Mouse (Mus musculus) heart, embryonic 11.5 days (tissue): ENCODE measurements around the gene Lrrc1. TPM values are rescaled to one million over a fixed set of nuclear protein-coding genes. Genes with fewer than 3 reads are reported as not detected.

Experiments used
- ATAC-seq: fragments of 200-750 bp; cut with Nextera tagmentation; replicated peaks from 2 replicates; pipeline ENCODE4 v1.8.0; 2017; ENCODE audit warnings: moderate library complexity; ENCODE audit not compliant: insufficient number of reproducible peaks, low FRiP score, low TSS enrichment
- H3K27ac ChIP-seq: fragments of 300-500 bp; sonication (generic); 2 replicates; pipeline ENCODE4 v1.5.1; 2014; ENCODE audit warnings: mild to moderate bottlenecking, low read depth, low read length
- H3K27me3 ChIP-seq: fragments of 300-500 bp; sonication (generic); 2 replicates; pipeline ENCODE4 v1.6.1; 2014; ENCODE audit warnings: mild to moderate bottlenecking, low read length, mixed read lengths; ENCODE audit not compliant: control insufficient read depth, insufficient read depth
- H3K36me3 ChIP-seq: fragments of 300-500 bp; sonication (generic); 2 replicates; pipeline ENCODE4 v1.6.1; 2014; ENCODE audit warnings: mild to moderate bottlenecking, low read length, moderate library complexity, mixed read lengths; ENCODE audit not compliant: control insufficient read depth, insufficient read depth
- H3K4me1 ChIP-seq: fragments of 300-500 bp; sonication (generic); 2 replicates; pipeline ENCODE4 v1.6.1; 2014; ENCODE audit warnings: low read length; ENCODE audit not compliant: control insufficient read depth, insufficient read depth
- H3K4me2 ChIP-seq: fragments of 300-500 bp; sonication (generic); 2 replicates; pipeline ENCODE4 v1.6.1; 2014; ENCODE audit warnings: mild to moderate bottlenecking, moderate library complexity
- H3K4me3 ChIP-seq: fragments of 300-500 bp; sonication (generic); 2 replicates; pipeline ENCODE4 v1.5.1; 2014; ENCODE audit warnings: low read depth, low read length
- H3K9ac ChIP-seq: fragments of 300-500 bp; sonication (generic); 2 replicates; pipeline ENCODE4 v1.6.1; 2014; ENCODE audit warnings: mild to moderate bottlenecking, low read depth, low read length, moderate library complexity
- H3K9me3 ChIP-seq: fragments of 300-500 bp; sonication (generic); replicated peaks from 2 replicates; pipeline ENCODE4 v1.6.1; 2016; ENCODE audit warnings: low read length; ENCODE audit not compliant: control insufficient read depth
- WGBS: fragments of 180-500 bp; shearing (Covaris S2); extraction: QIAGEN DNeasy Blood & Tissue Kit; methylation state at CpG from one replicate; pipeline ENCODE4 v1.1.7; 2014; ENCODE audit not compliant: insufficient replicate concordance; 5-methylcytosine and 5-hydroxymethylcytosine counted together
- microRNA-seq: library from miRNA; unstranded; fragments of <30 nt; microRNA quantifications from one replicate; pipeline ENCODE4, GENCODE M21; 2016; ENCODE audit warnings: borderline number of aligned reads
- polyA plus RNA-seq: library from polyadenylated mRNA; unstranded; fragments of >200 nt; fragmentation: Nextera tagmentation; extraction: Ambion mirVana; gene quantifications from 2 replicates; pipeline ENCODE4 v1.2.1, GENCODE M21; 2014

The Lrrc1 gene
- polyA plus RNA-seq, 1 experiment from 2014 or later = 13.4 TPM

- Histone ChIP-seq H3K4me3 (no peak overlapping the region), H3K9ac (no peak overlapping the region), H3K4me2 (no peak overlapping the region), H3K9me3 (no peaks in the 10 kb centered on the region), H3K27ac (no peak overlapping the region), H3K4me1 (peaks cover 5% of the 10 kb centered on the region; the same call in 1 of the 2 replicates), H3K27me3 (no peaks in the 10 kb centered on the region), H3K36me3 (no peaks in the 10 kb centered on the region)
- ATAC-seq = no peak
- 26% methylated on average over 1 of the region's 1 CpGs for WGBS
Measured at GRCm38 (mm10) chr9:77386751-77387150, 157.9 kb downstream of the Lrrc1 start.

GRCm38 (mm10) chr9:77385611-77386010, 159.1 kb downstream of the Lrrc1 start:
- H3K9ac ChIP-seq = no peak overlapping the region
- H3K36me3 ChIP-seq = no peaks in the 10 kb centered on the region
- no peaks in the 10 kb centered on the region for H3K27me3 ChIP-seq
- no peak overlapping the region for H3K4me3 ChIP-seq
- WGBS = 65% methylated on average over 12 of the region's 12 CpGs
- no peaks in the 10 kb centered on the region for H3K9me3 ChIP-seq
- ATAC-seq = no peak; the same call in 1 of the 2 replicates
- H3K4me1 ChIP-seq = peaks cover 5% of the 10 kb centered on the region; the same call in 1 of the 2 replicates
- H3K4me2 ChIP-seq = peak overlapping the region; percentile 47
- 0 out of 2 replicates have a peak overlapping the region, but pooled peaks have one; percentile 50 for H3K27ac ChIP-seq

DNA sequence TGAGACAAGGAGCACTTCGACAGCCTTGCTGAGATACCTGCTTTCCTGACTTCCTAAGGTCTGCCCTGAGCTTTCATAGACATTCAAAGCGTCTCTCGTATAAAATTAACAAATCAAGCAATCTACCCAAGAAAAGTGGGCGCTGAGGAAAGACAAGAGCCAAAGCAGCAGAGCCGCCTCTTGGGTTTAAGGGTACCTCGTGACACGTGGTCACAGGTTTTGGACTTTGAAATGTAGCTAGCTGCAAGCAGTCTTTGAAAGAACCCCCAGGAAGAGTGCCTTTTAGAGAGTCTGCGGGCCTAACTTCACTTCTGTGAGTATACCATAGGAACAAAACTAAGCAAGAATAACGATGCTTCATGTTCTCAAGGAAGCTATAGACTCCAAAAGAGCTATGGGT, 160.0 kb downstream of the Lrrc1 start:
- ATAC-seq = no peak

DNA sequence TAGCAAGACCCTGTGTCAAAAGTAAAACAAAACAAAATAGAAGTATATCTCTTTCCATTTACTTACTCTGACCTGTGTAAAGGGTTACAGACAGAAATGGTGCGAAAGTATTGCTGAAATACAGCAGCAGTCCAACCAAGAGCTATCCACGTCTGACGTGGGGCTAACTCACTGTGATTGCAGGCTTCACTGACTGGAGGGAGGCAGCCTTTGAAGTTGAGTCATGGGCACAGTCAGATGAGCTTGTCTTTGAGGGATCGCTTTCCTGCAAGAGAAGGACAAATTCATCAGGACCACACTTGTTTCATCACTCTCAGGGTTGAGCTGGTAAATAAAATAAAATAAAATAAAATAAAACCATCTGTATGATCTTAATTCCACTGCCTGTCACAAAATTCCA, 160.7 kb downstream of the Lrrc1 start:
- ATAC-seq = no peak
- Histone ChIP-seq H3K27ac (no peak overlapping the region), H3K4me2 (no peak overlapping the region), H3K36me3 (no peaks in the 10 kb centered on the region), H3K9ac (no peak overlapping the region), H3K27me3 (no peaks in the 10 kb centered on the region), H3K4me1 (peaks cover 5% of the 10 kb centered on the region; the same call in 1 of the 2 replicates), H3K4me3 (no peak overlapping the region), H3K9me3 (no peaks in the 10 kb centered on the region)
- 70% methylated on average over 4 of the region's 4 CpGs for WGBS

More for the DNA sequence above, 160.0 kb downstream of the Lrrc1 start:
- Histone ChIP-seq H3K9me3 (no peaks in the 10 kb centered on the region), H3K4me2 (no peak overlapping the region), H3K27me3 (no peaks in the 10 kb centered on the region), H3K36me3 (no peaks in the 10 kb centered on the region), H3K4me3 (no peak overlapping the region), H3K4me1 (peaks cover 5% of the 10 kb centered on the region; the same call in 1 of the 2 replicates), H3K27ac (no peak overlapping the region), H3K9ac (no peak overlapping the region)
- WGBS = 76% methylated on average over 9 of the region's 9 CpGs

DNA sequence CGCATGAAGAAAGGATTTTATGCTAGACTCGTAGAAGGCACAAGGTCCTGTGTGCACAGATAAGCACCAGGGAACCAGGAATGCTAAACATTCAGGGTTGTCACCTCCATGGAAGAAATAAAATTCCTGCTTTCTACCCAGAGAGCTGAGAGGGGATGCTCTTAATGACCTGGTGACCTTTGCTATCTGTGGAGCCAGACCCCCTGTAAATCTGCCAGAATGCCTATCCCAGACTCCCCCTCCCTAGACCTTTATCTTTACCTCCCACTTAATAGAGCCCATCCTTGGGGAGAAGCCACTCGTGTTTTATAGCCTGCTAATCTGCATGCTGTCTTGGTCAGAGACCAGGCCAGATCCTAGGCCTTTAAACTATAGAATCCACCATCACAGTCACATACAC, 162.2 kb downstream of the Lrrc1 start:
- Histone ChIP-seq H3K9ac (no peak overlapping the region), H3K27me3 (no peaks in the 10 kb centered on the region), H3K9me3 (no peaks in the 10 kb centered on the region), H3K27ac (no peak overlapping the region), H3K36me3 (no peaks in the 10 kb centered on the region), H3K4me1 (peaks cover 9% of the 10 kb centered on the region), H3K4me3 (no peak overlapping the region), H3K4me2 (no peak overlapping the region)
- no peak for ATAC-seq
- 32% methylated on average over 3 of the region's 3 CpGs for WGBS

GRCm38 (mm10) chr9:77381565-77381964, 163.1 kb downstream of the Lrrc1 start:
- Histone ChIP-seq H3K4me3 (no peak overlapping the region), H3K27me3 (no peaks in the 10 kb centered on the region), H3K36me3 (no peaks in the 10 kb centered on the region), H3K4me2 (no peak overlapping the region), H3K9ac (no peak overlapping the region), H3K4me1 (peaks cover 10% of the 10 kb centered on the region), H3K9me3 (no peaks in the 10 kb centered on the region), H3K27ac (no peak overlapping the region)
- no peak for ATAC-seq
- WGBS = 17% methylated on average over 5 of the region's 5 CpGs

Small RNA genes within 50 kb of the gene (microRNA-seq; reads per million reads assigned to microRNA genes)
- not detected for gene Gm25250

Other genes with a start within 250 kb of the Lrrc1 start
- 76.2 and 78.5 TPM in 2 replicates for gene Mlip, start 191.9 kb downstream of the Lrrc1 start, polyA plus RNA-seq
- gene Klhl31, start 91.6 kb upstream of the Lrrc1 start, polyA plus RNA-seq = 50.5 and 64.4 TPM in 2 replicates
- gene Gclc, start 209.7 kb upstream of the Lrrc1 start, polyA plus RNA-seq = 12.3 and 13.3 TPM in 2 replicates